Mouse (Mus musculus) cerebellum, adult 2 months (tissue): ENCODE results near the gene Arhgap10.

Experiments used
- CTCF ChIP-seq: fragments of 200-500 bp; IDR thresholded peaks from 2 replicates; pipeline ENCODE4 v1.5.1; 2011; ENCODE audit warnings: low read depth, mild to moderate bottlenecking, control low read depth, low read length, moderate library complexity, borderline replicate concordance; ENCODE audit not compliant: insufficient read depth
- POLR2A ChIP-seq: fragments of 200-500 bp; IDR thresholded peaks from 2 replicates; pipeline ENCODE4 v1.6.1; 2011; ENCODE audit warnings: low read length, control low read depth, borderline replicate concordance; ENCODE audit not compliant: insufficient read depth

GRCm38 (mm10) chr8:77272136-77272535, 245.6 kb downstream of the Arhgap10 start:
- TF ChIP-seq CTCF = no peak
- TF ChIP-seq POLR2A = no peak
